Mouse (Mus musculus) cerebellum, adult 11-12 months (tissue): ENCODE measurements around the gene Olfr161.
"Not testable (repeated sequence)": the region's sequence is repeated elsewhere in the genome, so short reads cannot be mapped to it uniquely, and the experiment has no call there.

Experiments
- DNase-seq: peaks from one replicate; pipeline ENCODE4 v3.0.0; 2022

Gene Olfr161

GRCm38 (mm10) chr16:3590691-3591090 lies at the start of gene Olfr161:
Olfr161 (plus strand) TSS chr16:3591042.
- no peak for DNase-seq

DNA sequence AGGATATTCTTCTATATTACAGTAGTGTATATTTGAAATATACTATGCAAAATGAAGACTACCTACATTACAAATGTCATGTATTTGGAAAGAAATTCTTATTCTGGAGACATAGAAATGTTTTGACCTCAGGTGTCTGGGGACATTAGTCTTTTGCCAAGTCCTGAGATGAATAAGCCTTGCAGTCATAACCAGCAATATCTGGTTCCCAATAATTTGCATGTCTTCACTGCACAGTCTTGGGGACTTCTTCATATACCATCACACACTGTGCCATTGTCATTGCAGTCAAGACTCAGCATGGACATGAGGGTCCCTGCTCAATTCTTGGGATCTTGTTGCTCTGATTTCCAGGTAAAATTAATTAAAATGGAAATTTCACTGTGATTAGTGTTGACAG lies 27.3 kb upstream of the Olfr161 start:
- no peak for DNase-seq

GRCm38 (mm10) chr16:3577658-3578057 lies 13.2 kb upstream of the Olfr161 start:
- not testable (repeated sequence) for DNase-seq

GRCm38 (mm10) chr16:3578227-3578848 lies 12.5 kb upstream of the Olfr161 start:
- not testable (repeated sequence) for DNase-seq

- not testable (repeated sequence) for DNase-seq
Measured at GRCm38 (mm10) chr16:3631376-3631775, 40.5 kb downstream of the Olfr161 start.

- DNase-seq = not testable (repeated sequence)
Measured at GRCm38 (mm10) chr16:3632572-3633361, 41.9 kb downstream of the Olfr161 start.
